Mouse (Mus musculus): ENCODE results near the gene Naa20. TPM values are rescaled to one million over a fixed set of nuclear protein-coding genes. Genes with fewer than 3 reads are reported as not detected.

Naa20 gene
- 152 and 153 TPM in 2 replicates for polyA plus RNA-seq (2016; fragmentation: Nextera tagmentation; extraction: Ambion mirVana)

- WGBS: 88% methylated on average over 6 of the region's 6 CpGs
- Histone ChIP-seq H3K4me1 (peaks cover 20% of the 10 kb centered on the region), H3K9me3 (replicated peaks) (no peaks in the 10 kb centered on the region), H3K27ac (peak within 1 kb of the TSS; percentile 97; the same call in 1 of the 2 replicates), H3K27me3 (ENCODE audit: low read depth, poor library complexity, severe bottlenecking) (no peaks in the 10 kb centered on the region), H3K36me3 (peaks cover 15% of the 10 kb centered on the region), H3K4me3 (peak within 1 kb of the TSS; percentile 97)
- DNase-seq (ENCODE audit: low spot score): no peak
Measured at GRCm38 (mm10) chr2:145901861-145902260, at the start of gene Naa20. Gene Naa20, plus strand, starts transcription at chr2:145902099.

DNA sequence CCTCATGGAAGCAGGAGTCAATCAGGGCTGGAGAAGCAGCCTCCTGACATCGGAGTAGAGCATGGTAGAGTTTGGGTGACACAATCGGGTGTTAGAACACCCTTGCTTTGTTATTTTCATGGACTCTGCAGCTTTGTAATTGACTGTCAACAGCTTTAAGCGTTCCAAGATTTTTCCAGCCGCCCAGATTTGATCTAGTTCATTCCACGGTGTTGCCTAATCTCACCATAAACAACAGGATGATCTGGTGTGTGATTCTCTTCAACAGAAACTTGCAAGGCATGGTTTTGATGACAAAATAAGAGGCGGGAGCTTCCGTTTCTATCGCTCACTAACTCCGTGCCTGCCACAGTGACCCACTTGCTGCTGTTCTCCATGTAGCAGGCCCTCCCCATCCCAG is 46.1 kb upstream of the Naa20 start:
- H3K4me1 ChIP-seq: peaks cover 51% of the 10 kb centered on the region
- 91% methylated on average over 9 of the region's 9 CpGs for WGBS
- no peak overlapping the region for H3K4me3 ChIP-seq
- 0 out of 2 replicates have a peak overlapping the region, but pooled peaks have one; percentile 10 for H3K27ac ChIP-seq
- H3K27me3 ChIP-seq (ENCODE audit: low read depth, poor library complexity, severe bottlenecking): no peaks in the 10 kb centered on the region
- no peak for DNase-seq (ENCODE audit: low spot score)
- H3K36me3 ChIP-seq: no peaks in the 10 kb centered on the region
- H3K9me3 ChIP-seq (replicated peaks): no peaks in the 10 kb centered on the region

GRCm38 (mm10) chr2:145857864-145858263 is 44.0 kb upstream of the Naa20 start:
- H3K36me3 ChIP-seq: no peaks in the 10 kb centered on the region
- H3K4me3 ChIP-seq: no peak overlapping the region
- no peak overlapping the region for H3K27ac ChIP-seq
- H3K9me3 ChIP-seq (replicated peaks): no peaks in the 10 kb centered on the region
- DNase-seq (ENCODE audit: low spot score): no peak
- no peaks in the 10 kb centered on the region for H3K27me3 ChIP-seq (ENCODE audit: low read depth, poor library complexity, severe bottlenecking)
- WGBS: 90% methylated on average over 8 of the region's 8 CpGs
- peaks cover 56% of the 10 kb centered on the region for H3K4me1 ChIP-seq

DNA sequence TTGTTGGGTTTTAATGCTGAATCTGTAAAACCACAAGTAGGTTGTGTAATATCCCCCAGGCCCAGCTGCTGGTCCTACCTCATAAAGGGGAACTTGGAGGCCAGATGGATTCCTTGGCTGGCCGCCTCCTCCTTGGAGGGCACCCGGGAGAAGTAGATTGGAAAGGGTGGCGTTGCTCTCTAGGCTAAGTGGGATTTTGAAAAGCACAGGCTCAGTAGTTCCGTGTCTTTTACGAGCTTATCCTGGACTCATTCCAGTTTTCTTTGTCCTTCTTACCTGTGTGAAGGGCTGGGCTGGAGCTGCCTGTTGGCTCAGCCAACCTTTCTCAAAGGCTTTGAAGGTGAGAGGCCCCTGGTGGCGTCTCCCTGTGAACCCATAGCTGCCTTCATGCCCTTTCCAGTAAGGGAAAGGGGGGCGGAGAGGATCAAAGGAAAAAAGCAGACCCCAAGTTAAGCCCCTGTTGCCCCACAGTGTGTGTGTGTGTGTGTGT is 42.4 kb upstream of the Naa20 start:
- no peak for DNase-seq (ENCODE audit: low spot score)
- peaks cover 56% of the 10 kb centered on the region for H3K4me1 ChIP-seq
- H3K27ac ChIP-seq: peak overlapping the region; percentile 87
- H3K27me3 ChIP-seq (ENCODE audit: low read depth, poor library complexity, severe bottlenecking): no peaks in the 10 kb centered on the region
- 41% methylated on average over 7 of the region's 7 CpGs for WGBS
- peak overlapping the region; percentile 49 for H3K4me3 ChIP-seq
- H3K9me3 ChIP-seq (replicated peaks): no peaks in the 10 kb centered on the region
- H3K36me3 ChIP-seq: no peaks in the 10 kb centered on the region

DNA sequence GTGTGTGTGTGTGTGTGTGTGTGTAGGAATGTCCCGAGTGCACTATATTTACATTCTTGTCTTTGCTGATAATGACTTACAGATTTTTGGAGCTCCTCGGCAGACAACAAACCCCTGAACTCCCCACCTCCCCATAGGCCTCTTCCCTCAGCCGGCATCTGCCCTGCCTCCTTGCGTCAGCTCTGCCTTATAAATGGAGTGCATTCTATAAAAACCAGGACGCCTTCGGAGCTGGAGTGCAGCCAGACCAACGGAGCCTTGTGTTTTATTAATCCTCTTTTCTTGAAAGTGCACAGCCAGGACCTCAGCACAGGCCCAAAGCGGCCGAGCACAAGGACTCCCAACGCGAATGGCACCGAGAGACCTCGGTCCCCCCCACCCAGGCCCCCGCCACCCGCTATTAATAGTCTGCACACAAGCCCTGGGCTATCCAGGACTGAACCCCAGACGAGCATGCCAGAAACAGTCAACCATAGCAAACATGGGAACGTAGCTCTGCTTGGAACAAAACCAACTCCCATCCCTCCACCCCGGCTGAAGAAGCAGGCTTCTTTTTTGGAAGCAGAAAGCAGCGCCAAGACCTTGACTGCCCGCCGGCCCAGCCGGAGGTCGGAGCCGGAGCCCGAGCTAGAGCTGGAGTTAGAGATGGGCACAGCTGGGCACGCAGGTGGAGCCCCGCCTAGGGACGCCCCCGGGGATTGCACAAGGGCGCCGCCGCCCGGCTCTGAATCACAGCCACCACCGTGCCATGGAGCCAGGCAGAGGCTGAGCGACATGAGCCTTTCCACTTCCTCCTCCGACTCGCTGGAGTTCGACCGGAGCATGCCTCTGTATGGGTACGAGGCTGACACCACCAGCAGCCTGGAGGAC is 41.7 kb upstream of the Naa20 start:
- peak overlapping the region; percentile 49 for H3K4me3 ChIP-seq
- peak; percentile 79 for DNase-seq (ENCODE audit: low spot score)
- 10% methylated on average over 40 of the region's 40 CpGs for WGBS
- peaks cover 56% of the 10 kb centered on the region for H3K4me1 ChIP-seq
- H3K9me3 ChIP-seq (replicated peaks): no peaks in the 10 kb centered on the region
- H3K36me3 ChIP-seq: no peaks in the 10 kb centered on the region
- no peaks in the 10 kb centered on the region for H3K27me3 ChIP-seq (ENCODE audit: low read depth, poor library complexity, severe bottlenecking)
- peak overlapping the region; percentile 87 for H3K27ac ChIP-seq

- peak overlapping the region; percentile 87 for H3K27ac ChIP-seq
- H3K4me3 ChIP-seq: peak overlapping the region; percentile 49
- H3K27me3 ChIP-seq (ENCODE audit: low read depth, poor library complexity, severe bottlenecking): no peaks in the 10 kb centered on the region
- peaks cover 51% of the 10 kb centered on the region for H3K4me1 ChIP-seq
- DNase-seq (ENCODE audit: low spot score): no peak
- H3K36me3 ChIP-seq: no peaks in the 10 kb centered on the region; the same call in 1 of the 2 replicates
- 72% methylated on average over 8 of the region's 8 CpGs for WGBS
- no peaks in the 10 kb centered on the region for H3K9me3 ChIP-seq (replicated peaks)
Measured at GRCm38 (mm10) chr2:145861193-145862123, 40.4 kb upstream of the Naa20 start.

- H3K4me1 ChIP-seq: peaks cover 46% of the 10 kb centered on the region
- peak overlapping the region; percentile 87 for H3K27ac ChIP-seq
- 59% methylated on average over 10 of the region's 10 CpGs for WGBS
- H3K36me3 ChIP-seq: peaks cover 8% of the 10 kb centered on the region; the same call in 1 of the 2 replicates
- no peaks in the 10 kb centered on the region for H3K27me3 ChIP-seq (ENCODE audit: low read depth, poor library complexity, severe bottlenecking)
- H3K9me3 ChIP-seq (replicated peaks): no peaks in the 10 kb centered on the region
- H3K4me3 ChIP-seq: peak overlapping the region; percentile 49
- DNase-seq (ENCODE audit: low spot score): no peak
Measured at GRCm38 (mm10) chr2:145862206-145862817, 39.6 kb upstream of the Naa20 start.

DNA sequence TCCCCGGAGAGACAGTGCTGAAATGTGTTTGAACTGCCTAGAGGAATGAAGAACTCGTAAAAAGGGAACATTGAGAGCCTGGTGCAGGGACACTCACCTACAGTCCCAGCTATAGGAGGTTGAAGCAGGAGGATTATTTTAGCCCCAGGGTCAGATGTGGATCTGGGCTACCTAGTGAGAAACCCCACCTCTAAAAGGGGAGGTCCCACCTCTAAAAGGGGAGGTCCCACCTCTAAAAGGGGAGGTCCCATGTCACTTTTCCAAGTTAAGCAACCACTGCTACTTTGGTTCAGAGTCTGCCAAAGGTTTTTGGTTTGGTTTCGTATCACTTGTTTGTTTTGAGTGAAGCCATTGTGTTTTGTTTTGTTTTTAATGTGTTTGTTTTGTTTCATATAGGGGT is 36.6 kb upstream of the Naa20 start:
- Histone ChIP-seq H3K36me3 (peaks cover 11% of the 10 kb centered on the region; the same call in 1 of the 2 replicates), H3K4me1 (peaks cover 24% of the 10 kb centered on the region), H3K27me3 (ENCODE audit: low read depth, poor library complexity, severe bottlenecking) (no peaks in the 10 kb centered on the region), H3K4me3 (no peak overlapping the region), H3K27ac (no peak overlapping the region), H3K9me3 (replicated peaks) (no peaks in the 10 kb centered on the region)
- WGBS: 85% methylated on average over 3 of the region's 3 CpGs
- DNase-seq (ENCODE audit: low spot score): no peak

- H3K36me3 ChIP-seq: peaks cover 11% of the 10 kb centered on the region; the same call in 1 of the 2 replicates
- no peak for DNase-seq (ENCODE audit: low spot score)
Measured at GRCm38 (mm10) chr2:145866238-145866637, 35.7 kb upstream of the Naa20 start.

GRCm38 (mm10) chr2:145866695-145867449 is 35.0 kb upstream of the Naa20 start:
- Histone ChIP-seq H3K9me3 (replicated peaks) (no peaks in the 10 kb centered on the region), H3K27ac (no peak overlapping the region), H3K36me3 (peaks cover 11% of the 10 kb centered on the region; the same call in 1 of the 2 replicates), H3K27me3 (ENCODE audit: low read depth, poor library complexity, severe bottlenecking) (no peaks in the 10 kb centered on the region), H3K4me3 (no peak overlapping the region), H3K4me1 (peaks cover 8% of the 10 kb centered on the region)
- 94% methylated on average over 11 of the region's 11 CpGs for WGBS
- no peak for DNase-seq (ENCODE audit: low spot score)

More at GRCm38 (mm10) chr2:145866238-145866637, 35.7 kb upstream of the Naa20 start:
- Histone ChIP-seq H3K27ac (no peak overlapping the region), H3K4me3 (no peak overlapping the region), H3K27me3 (ENCODE audit: low read depth, poor library complexity, severe bottlenecking) (no peaks in the 10 kb centered on the region), H3K4me1 (peaks cover 15% of the 10 kb centered on the region), H3K9me3 (replicated peaks) (no peaks in the 10 kb centered on the region)
- 91% methylated on average over 3 of the region's 3 CpGs for WGBS

DNA sequence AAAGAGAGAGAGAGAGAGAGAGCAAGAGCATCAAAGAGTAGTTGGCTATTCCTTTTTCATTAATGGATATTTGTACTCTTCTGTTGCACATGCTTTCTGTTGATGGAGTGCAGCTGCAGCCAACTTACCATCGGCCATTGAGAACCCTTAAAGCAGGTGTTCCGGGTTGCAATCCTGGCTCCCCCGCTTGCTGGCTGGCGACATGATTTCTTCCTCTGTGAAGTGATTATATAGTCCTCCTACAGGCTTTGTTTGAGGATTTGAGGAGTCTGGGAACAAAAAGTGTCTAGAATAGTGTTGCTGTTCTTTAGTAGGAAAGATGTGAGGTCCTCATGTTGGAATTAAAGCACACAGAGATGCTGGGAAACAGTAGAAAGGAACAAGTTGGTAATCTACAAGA is 30.6 kb upstream of the Naa20 start:
- H3K27ac ChIP-seq: no peak overlapping the region
- DNase-seq (ENCODE audit: low spot score): no peak
- no peak overlapping the region for H3K4me3 ChIP-seq
- H3K36me3 ChIP-seq: peaks cover 13% of the 10 kb centered on the region; the same call in 1 of the 2 replicates
- H3K27me3 ChIP-seq (ENCODE audit: low read depth, poor library complexity, severe bottlenecking): no peaks in the 10 kb centered on the region
- no peaks in the 10 kb centered on the region for H3K9me3 ChIP-seq (replicated peaks)
- H3K4me1 ChIP-seq: no peaks in the 10 kb centered on the region
- 89% methylated on average over 4 of the region's 4 CpGs for WGBS
